Mouse (Mus musculus): ENCODE results near the gene Dyx1c1. TPM values are rescaled to one million over a fixed set of nuclear protein-coding genes. Genes with fewer than 3 reads are reported as not detected.

The Dyx1c1 gene
- polyA plus RNA-seq, 1 experiment from 2014 or later, result 0.74 TPM

DNA sequence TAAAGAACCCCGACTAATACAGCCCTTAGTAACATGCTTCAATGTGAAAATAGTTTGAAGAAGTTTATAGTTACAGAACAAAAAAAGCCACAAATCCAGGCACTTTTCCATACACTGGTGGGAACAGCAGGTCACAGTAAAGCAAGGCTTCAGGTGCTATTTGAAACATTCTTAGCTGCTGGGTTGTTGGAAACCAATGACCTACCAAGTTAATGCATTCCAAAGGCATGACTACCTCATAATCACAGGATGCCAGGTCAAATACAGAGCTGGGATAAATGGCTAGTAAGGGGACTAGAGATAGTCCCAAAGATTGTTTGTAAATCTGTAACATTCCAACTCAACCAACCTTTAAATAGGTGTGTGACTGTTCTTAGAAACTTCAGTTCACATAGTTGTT lies 16.7 kb downstream of the Dyx1c1 start:
- Histone ChIP-seq H3K27me3 (ENCODE audit: control insufficient read depth, insufficient read depth, low read length) (no peaks in the 10 kb centered on the region), H3K9ac (ENCODE audit: low read length) (no peak overlapping the region), H3K4me1 (ENCODE audit: control insufficient read depth in 2 of 2, insufficient read depth in 2 of 2, low read length in 2 of 2) (no peaks in the 10 kb centered on the region), H3K36me3 (ENCODE audit: control insufficient read depth, insufficient read depth, low read length) (no peaks in the 10 kb centered on the region), H3K4me3 (ENCODE audit: control insufficient read depth in 1 of 2, insufficient read depth in 1 of 2, low read depth in 1 of 2, low read length in 2 of 2) (no peak overlapping the region), H3K27ac (replicated peaks in 1 of 2; ENCODE audit: control insufficient read depth in 1 of 2, insufficient read depth in 1 of 2, low read depth in 2 of 2, low read length in 2 of 2) (no peak overlapping the region), H3K9me3 (ENCODE audit: control insufficient read depth, low read length) (no peaks in the 10 kb centered on the region), H3K4me2 (ENCODE audit: low read length) (no peak overlapping the region)
- WGBS, result 84% methylated on average over 1 of the region's 1 CpGs
- ATAC-seq (ENCODE audit: insufficient number of reproducible peaks, insufficient read depth, low FRiP score, low read depth), result no peak

GRCm38 (mm10) chr9:72983066-72983465 lies 24.5 kb downstream of the Dyx1c1 start:
- WGBS, result 74% methylated on average over 2 of the region's 2 CpGs
- Histone ChIP-seq H3K9me3 (ENCODE audit: control insufficient read depth, low read length) (no peaks in the 10 kb centered on the region), H3K4me2 (ENCODE audit: low read length) (no peak overlapping the region), H3K36me3 (ENCODE audit: control insufficient read depth, insufficient read depth, low read length) (no peaks in the 10 kb centered on the region), H3K27me3 (ENCODE audit: control insufficient read depth, insufficient read depth, low read length) (no peaks in the 10 kb centered on the region), H3K9ac (ENCODE audit: low read length) (no peak overlapping the region), H3K4me1 (ENCODE audit: control insufficient read depth in 2 of 2, insufficient read depth in 2 of 2, low read length in 2 of 2) (peaks cover 0 to 12% of the 10 kb centered on the region in 2 experiments; a peak in 2 of 4 replicates), H3K27ac (replicated peaks in 1 of 2; ENCODE audit: control insufficient read depth in 1 of 2, insufficient read depth in 1 of 2, low read depth in 2 of 2, low read length in 2 of 2) (no peak overlapping the region), H3K4me3 (ENCODE audit: control insufficient read depth in 1 of 2, insufficient read depth in 1 of 2, low read depth in 1 of 2, low read length in 2 of 2) (no peak overlapping the region)
- ATAC-seq (ENCODE audit: insufficient number of reproducible peaks, insufficient read depth, low FRiP score, low read depth), result no peak

DNA sequence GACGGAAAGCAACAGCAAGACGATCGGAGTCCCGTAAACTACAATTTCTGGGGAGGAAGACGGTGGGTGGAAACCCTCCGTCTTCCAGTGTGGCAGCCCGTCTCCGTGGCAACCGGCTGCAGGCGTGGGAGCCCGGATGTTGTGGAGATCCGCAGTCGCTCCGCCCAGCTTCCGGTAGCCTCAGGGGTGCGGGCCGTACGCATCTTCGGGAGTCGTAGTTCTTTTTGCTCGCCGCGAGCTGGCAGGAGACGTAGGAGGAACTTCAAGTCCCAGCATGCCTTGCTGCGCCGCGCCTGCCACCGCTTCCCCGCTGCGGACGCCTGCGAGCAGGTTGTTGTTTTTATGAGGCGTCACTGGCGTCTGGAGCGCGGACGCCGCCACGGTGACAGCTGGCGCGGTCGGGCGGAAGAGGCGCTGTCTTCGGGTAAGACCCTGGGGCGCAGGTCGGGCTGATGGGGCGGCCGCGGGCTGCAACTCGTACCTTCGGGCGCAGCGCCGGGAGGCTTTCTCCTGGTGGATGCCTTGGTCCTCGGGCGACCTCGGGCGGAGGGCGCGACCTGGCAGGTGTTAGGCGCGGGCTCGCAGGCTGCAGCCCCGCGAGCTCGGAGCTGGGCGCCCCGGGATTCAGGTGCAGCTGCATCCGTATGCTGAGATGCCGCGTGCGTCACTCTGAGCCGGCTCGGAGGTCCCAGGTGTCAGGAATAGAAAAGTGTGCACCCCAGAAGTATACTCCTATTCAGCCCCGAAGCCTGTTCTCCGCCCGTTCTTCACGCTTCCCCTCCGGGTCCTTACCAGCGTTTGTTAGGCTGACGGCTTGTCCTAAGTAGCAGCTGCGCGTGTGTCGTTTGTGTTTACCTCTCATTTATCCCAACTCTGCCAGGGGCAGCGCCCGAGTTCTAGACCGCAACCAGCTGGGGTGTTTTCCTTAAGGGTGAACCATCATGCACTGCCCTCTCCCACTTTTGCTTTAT lies 26.9 kb downstream of the Dyx1c1 start, which contains the start of the genes Ccpg1os and Ccpg1:
TSS of gene Ccpg1os (minus strand) at position 133 of the 971 bp plus-strand sequence.
TSS of gene Ccpg1 (plus strand) at position 180 of the 971 bp plus-strand sequence.
- WGBS, result under 1% methylated on average over 88 of the region's 88 CpGs
- Histone ChIP-seq H3K4me1 (ENCODE audit: control insufficient read depth in 2 of 2, insufficient read depth in 2 of 2, low read length in 2 of 2) (peaks cover 0 to 12% of the 10 kb centered on the region in 2 experiments; a peak in 2 of 4 replicates), H3K27me3 (ENCODE audit: control insufficient read depth, insufficient read depth, low read length) (no peaks in the 10 kb centered on the region), H3K4me3 (ENCODE audit: control insufficient read depth in 1 of 2, insufficient read depth in 1 of 2, low read depth in 1 of 2, low read length in 2 of 2) (peak within 1 kb of the TSS; percentile 78 to 96), H3K27ac (replicated peaks in 1 of 2; ENCODE audit: control insufficient read depth in 1 of 2, insufficient read depth in 1 of 2, low read depth in 2 of 2, low read length in 2 of 2) (no peak within 1 kb of the TSS), H3K4me2 (ENCODE audit: low read length) (peak within 1 kb of the TSS; percentile 93), H3K36me3 (ENCODE audit: control insufficient read depth, insufficient read depth, low read length) (no peaks in the 10 kb centered on the region), H3K9me3 (ENCODE audit: control insufficient read depth, low read length) (no peaks in the 10 kb centered on the region), H3K9ac (ENCODE audit: low read length) (peak within 1 kb of the TSS; percentile 83)
- peak; percentile 99 for ATAC-seq (ENCODE audit: insufficient number of reproducible peaks, insufficient read depth, low FRiP score, low read depth)

GRCm38 (mm10) chr9:72987703-72988102 lies 29.1 kb downstream of the Dyx1c1 start:
- Histone ChIP-seq H3K27me3 (ENCODE audit: control insufficient read depth, insufficient read depth, low read length) (no peaks in the 10 kb centered on the region), H3K27ac (replicated peaks in 1 of 2; ENCODE audit: control insufficient read depth in 1 of 2, insufficient read depth in 1 of 2, low read depth in 2 of 2, low read length in 2 of 2) (no peak overlapping the region), H3K9ac (ENCODE audit: low read length) (no peak overlapping the region), H3K4me1 (ENCODE audit: control insufficient read depth in 2 of 2, insufficient read depth in 2 of 2, low read length in 2 of 2) (peaks cover 0 to 12% of the 10 kb centered on the region in 2 experiments; a peak in 2 of 4 replicates), H3K4me2 (ENCODE audit: low read length) (no peak overlapping the region), H3K4me3 (ENCODE audit: control insufficient read depth in 1 of 2, insufficient read depth in 1 of 2, low read depth in 1 of 2, low read length in 2 of 2) (no peak overlapping the region), H3K36me3 (ENCODE audit: control insufficient read depth, insufficient read depth, low read length) (no peaks in the 10 kb centered on the region), H3K9me3 (ENCODE audit: control insufficient read depth, low read length) (no peaks in the 10 kb centered on the region)
- no peak for ATAC-seq (ENCODE audit: insufficient number of reproducible peaks, insufficient read depth, low FRiP score, low read depth)
- 64% methylated on average over 3 of the region's 3 CpGs for WGBS

DNA sequence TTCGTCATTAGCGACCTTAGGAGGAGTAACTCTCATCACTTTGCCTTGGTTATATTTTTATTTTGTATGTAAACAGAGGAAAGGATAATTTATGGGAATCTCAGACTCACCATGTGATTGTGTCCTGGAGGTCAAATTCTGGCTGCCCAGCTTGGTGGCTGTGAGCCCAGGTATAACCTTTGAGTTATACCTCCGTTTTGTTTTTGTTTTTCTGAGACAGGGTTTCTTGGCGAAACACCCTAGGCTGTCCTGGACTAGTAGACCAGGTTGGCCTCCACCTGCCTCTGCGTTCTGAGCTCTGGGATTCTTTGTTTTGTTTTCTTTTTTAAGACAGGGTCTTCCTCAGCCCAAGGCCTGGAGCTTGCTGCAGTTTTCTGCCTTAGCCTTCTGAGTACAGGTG lies 30.1 kb downstream of the Dyx1c1 start:
- no peak overlapping the region for H3K4me2 ChIP-seq (ENCODE audit: low read length)
- H3K27ac ChIP-seq (replicated peaks in 1 of 2; ENCODE audit: control insufficient read depth in 1 of 2, insufficient read depth in 1 of 2, low read depth in 2 of 2, low read length in 2 of 2), result no peak overlapping the region
- no peaks in the 10 kb centered on the region for H3K27me3 ChIP-seq (ENCODE audit: control insufficient read depth, insufficient read depth, low read length)
- H3K4me1 ChIP-seq (ENCODE audit: control insufficient read depth in 2 of 2, insufficient read depth in 2 of 2, low read length in 2 of 2), result peaks cover 0 to 12% of the 10 kb centered on the region in 2 experiments; a peak in 2 of 4 replicates
- no peak overlapping the region for H3K4me3 ChIP-seq (ENCODE audit: control insufficient read depth in 1 of 2, insufficient read depth in 1 of 2, low read depth in 1 of 2, low read length in 2 of 2)
- H3K36me3 ChIP-seq (ENCODE audit: control insufficient read depth, insufficient read depth, low read length), result no peaks in the 10 kb centered on the region
- WGBS, result 75% methylated on average over 5 of the region's 5 CpGs
- ATAC-seq (ENCODE audit: insufficient number of reproducible peaks, insufficient read depth, low FRiP score, low read depth), result no peak
- no peaks in the 10 kb centered on the region for H3K9me3 ChIP-seq (ENCODE audit: control insufficient read depth, low read length)
- H3K9ac ChIP-seq (ENCODE audit: low read length), result no peak overlapping the region

DNA sequence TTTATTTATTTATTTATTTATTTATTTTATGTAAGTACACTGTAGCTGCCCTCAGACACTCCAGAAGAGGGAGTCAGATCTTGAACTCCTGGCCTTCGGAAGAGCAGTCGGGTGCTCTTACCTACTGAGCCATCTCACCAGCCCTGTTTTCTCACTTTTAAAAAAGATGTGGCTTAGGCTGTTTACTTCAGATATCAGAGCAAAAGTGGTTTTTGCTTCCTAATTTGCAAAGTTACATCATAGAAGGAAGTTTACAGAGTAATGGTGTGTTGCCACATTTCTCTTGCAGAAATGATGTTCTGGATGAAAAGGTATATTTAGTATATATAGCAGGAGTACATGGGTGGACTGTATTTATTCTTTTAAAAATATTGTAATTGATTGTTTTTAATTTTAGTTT lies 32.8 kb downstream of the Dyx1c1 start:
- Histone ChIP-seq H3K4me1 (ENCODE audit: control insufficient read depth in 2 of 2, insufficient read depth in 2 of 2, low read length in 2 of 2) (0 out of 4 replicates have a peak, but pooled peaks cover 0 to under 1% of the 10 kb centered on the region in 2 experiments), H3K27me3 (ENCODE audit: control insufficient read depth, insufficient read depth, low read length) (no peaks in the 10 kb centered on the region), H3K4me2 (ENCODE audit: low read length) (no peak overlapping the region), H3K36me3 (ENCODE audit: control insufficient read depth, insufficient read depth, low read length) (no peaks in the 10 kb centered on the region), H3K9ac (ENCODE audit: low read length) (no peak overlapping the region), H3K4me3 (ENCODE audit: control insufficient read depth in 1 of 2, insufficient read depth in 1 of 2, low read depth in 1 of 2, low read length in 2 of 2) (no peak overlapping the region), H3K27ac (replicated peaks in 1 of 2; ENCODE audit: control insufficient read depth in 1 of 2, insufficient read depth in 1 of 2, low read depth in 2 of 2, low read length in 2 of 2) (no peak overlapping the region), H3K9me3 (ENCODE audit: control insufficient read depth, low read length) (no peaks in the 10 kb centered on the region)
- WGBS, result 86% methylated on average over 2 of the region's 2 CpGs
- ATAC-seq (ENCODE audit: insufficient number of reproducible peaks, insufficient read depth, low FRiP score, low read depth), result no peak

DNA sequence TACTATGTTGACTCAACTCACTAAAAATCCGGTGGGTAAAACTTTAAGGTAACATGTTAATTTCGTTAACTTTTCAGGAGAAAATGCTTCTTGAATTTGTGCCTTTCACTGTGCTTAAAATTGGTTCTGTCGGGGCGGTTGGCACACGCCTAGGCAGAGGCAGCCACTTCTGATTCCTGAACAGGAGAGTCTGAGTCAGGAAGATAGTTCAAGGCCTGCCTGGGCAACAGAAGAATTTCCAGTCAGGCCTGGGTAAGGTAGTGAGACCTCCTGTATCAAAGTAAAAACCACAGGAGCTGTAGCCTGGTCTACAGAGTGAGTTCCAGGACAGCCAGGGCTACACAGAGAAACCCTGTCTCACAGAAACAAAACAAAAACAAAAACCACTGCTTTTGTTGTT lies 34.0 kb downstream of the Dyx1c1 start:
- Histone ChIP-seq H3K4me2 (ENCODE audit: low read length) (no peak overlapping the region), H3K27ac (replicated peaks in 1 of 2; ENCODE audit: control insufficient read depth in 1 of 2, insufficient read depth in 1 of 2, low read depth in 2 of 2, low read length in 2 of 2) (no peak overlapping the region), H3K9ac (ENCODE audit: low read length) (no peak overlapping the region), H3K4me3 (ENCODE audit: control insufficient read depth in 1 of 2, insufficient read depth in 1 of 2, low read depth in 1 of 2, low read length in 2 of 2) (no peak overlapping the region), H3K27me3 (ENCODE audit: control insufficient read depth, insufficient read depth, low read length) (no peaks in the 10 kb centered on the region), H3K36me3 (ENCODE audit: control insufficient read depth, insufficient read depth, low read length) (no peaks in the 10 kb centered on the region), H3K9me3 (ENCODE audit: control insufficient read depth, low read length) (no peaks in the 10 kb centered on the region), H3K4me1 (ENCODE audit: control insufficient read depth in 2 of 2, insufficient read depth in 2 of 2, low read length in 2 of 2) (no peaks in the 10 kb centered on the region)
- 86% methylated on average over 5 of the region's 5 CpGs for WGBS
- no peak for ATAC-seq (ENCODE audit: insufficient number of reproducible peaks, insufficient read depth, low FRiP score, low read depth)

Data from heart, embryonic 14.5 days (tissue).